Mouse (Mus musculus) forebrain, embryonic 14.5 days (tissue): Measurements from ENCODE around the gene Samd4. TPM values are rescaled to one million over a fixed set of nuclear protein-coding genes. Genes with fewer than 3 reads are reported as not detected.
"Not testable (repeated sequence)": the region's sequence is repeated elsewhere in the genome, so short reads cannot be mapped to it uniquely, and the experiment has no call there.

Experiments
- ATAC-seq: fragments of 200-750 bp; cut with Nextera tagmentation; 2 replicates; pipeline ENCODE4 v1.8.0; 2017; ENCODE audit warnings: mild to moderate bottlenecking, moderate library complexity
- DNase-seq: peaks from one replicate; pipeline ENCODE4 v3.0.0-alpha.2; 2015; ENCODE audit warnings: low spot score
- H3K27ac ChIP-seq: fragments of 300-500 bp; sonication (generic); 2 replicates; pipeline ENCODE4 v1.5.1; 2014; ENCODE audit warnings: low read depth, mild to moderate bottlenecking, control low read depth, low read length, moderate library complexity
- H3K27me3 ChIP-seq: fragments of 300-500 bp; sonication (generic); replicated peaks from 2 replicates; pipeline ENCODE4 v1.6.1; 2014; ENCODE audit warnings: low read length, control low read depth, mixed read lengths; ENCODE audit not compliant: control insufficient read depth, insufficient read depth
- H3K36me3 ChIP-seq: fragments of 300-500 bp; sonication (generic); 2 replicates; pipeline ENCODE4 v1.6.1; 2014; ENCODE audit warnings: low read length, control low read depth; ENCODE audit not compliant: control insufficient read depth, insufficient read depth
- H3K4me1 ChIP-seq: fragments of 300-500 bp; sonication (generic); 2 replicates; pipeline ENCODE4 v1.6.1; 2014; ENCODE audit warnings: antibody characterized with exemption, low read length, control low read depth; ENCODE audit not compliant: control insufficient read depth, insufficient read depth
- H3K4me2 ChIP-seq: fragments of 300-500 bp; sonication (generic); 2 replicates; pipeline ENCODE4 v1.6.1; 2014; ENCODE audit warnings: mild to moderate bottlenecking, control low read depth, low read length
- H3K4me3 ChIP-seq: fragments of 300-500 bp; sonication (generic); 2 replicates; pipeline ENCODE4 v1.5.1; 2014; ENCODE audit warnings: low read depth, low read length, control low read depth
- H3K9ac ChIP-seq: fragments of 300-500 bp; sonication (generic); 2 replicates; pipeline ENCODE4 v1.6.1; 2014; ENCODE audit warnings: mild to moderate bottlenecking, low read length, control low read depth, moderate library complexity
- H3K9me3 ChIP-seq: fragments of 300-500 bp; sonication (generic); replicated peaks from 2 replicates; pipeline ENCODE4 v1.6.1; 2016; ENCODE audit warnings: low read length, control low read depth, mixed read lengths; ENCODE audit not compliant: control insufficient read depth
- WGBS: fragments of 180-500 bp; shearing (Covaris S2); extraction: QIAGEN DNeasy Blood & Tissue Kit; methylation state at CpG from one replicate; pipeline ENCODE4 v1.1.7; 2014; 5-methylcytosine and 5-hydroxymethylcytosine counted together
- polyA plus RNA-seq: library from polyadenylated mRNA; unstranded; fragments of >200 nt; fragmentation: Nextera tagmentation; extraction: Ambion mirVana; gene quantifications from 2 replicates; pipeline ENCODE4 v1.2.1, GENCODE M21; 2014

Gene Samd4
- polyA plus RNA-seq, 1 experiment from 2014 or later: 3.6 TPM

- Histone ChIP-seq H3K36me3 (no peaks in the 10 kb centered on the region), H3K27me3 (no peaks in the 10 kb centered on the region), H3K4me3 (no peak overlapping the region), H3K9ac (no peak overlapping the region), H3K9me3 (no peaks in the 10 kb centered on the region), H3K4me2 (no peak overlapping the region), H3K4me1 (no peaks in the 10 kb centered on the region), H3K27ac (no peak overlapping the region)
- 36% methylated on average over 19 of the region's 19 CpGs for WGBS
- DNase-seq (no peak), ATAC-seq (no peak)
Observed at GRCm38 (mm10) chr14:47104246-47105173, 221.9 kb downstream of the Samd4 start.

DNA sequence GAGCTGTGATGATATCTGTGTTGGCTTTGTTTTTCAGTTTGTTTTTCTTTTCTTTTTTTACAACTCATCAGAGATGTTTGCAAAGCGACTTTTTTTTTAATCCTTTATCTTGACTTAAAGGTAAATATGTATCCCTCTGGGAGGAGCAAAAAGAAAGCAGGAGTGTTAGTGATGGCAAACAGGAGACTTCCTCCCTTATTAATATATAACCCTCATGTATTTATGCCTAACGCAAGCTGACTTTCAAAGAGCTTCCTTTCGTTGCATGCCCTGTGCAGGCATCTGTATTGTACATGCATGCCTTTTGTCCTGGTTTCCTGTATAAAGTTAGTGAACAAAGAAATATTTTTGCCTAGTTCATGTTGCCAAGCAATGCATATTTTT lies 222.5 kb downstream of the Samd4 start:
- DNase-seq (no peak), ATAC-seq (no peak)
- WGBS: 88% methylated on average over 3 of the region's 3 CpGs
- no peaks in the 10 kb centered on the region for H3K27me3 ChIP-seq
- H3K9me3 ChIP-seq: no peaks in the 10 kb centered on the region
- H3K4me3 ChIP-seq: no peak overlapping the region
- H3K36me3 ChIP-seq: no peaks in the 10 kb centered on the region
- H3K4me1 ChIP-seq: no peaks in the 10 kb centered on the region
- no peak overlapping the region for H3K9ac ChIP-seq
- H3K4me2 ChIP-seq: no peak overlapping the region
- no peak overlapping the region for H3K27ac ChIP-seq

- H3K9me3 ChIP-seq: no peaks in the 10 kb centered on the region
- no peak overlapping the region for H3K9ac ChIP-seq
- no peaks in the 10 kb centered on the region for H3K4me1 ChIP-seq
- DNase-seq (no peak), ATAC-seq (no peak)
- no peak overlapping the region for H3K27ac ChIP-seq
- H3K36me3 ChIP-seq: no peaks in the 10 kb centered on the region
- no peak overlapping the region for H3K4me3 ChIP-seq
- H3K4me2 ChIP-seq: no peak overlapping the region
- no peaks in the 10 kb centered on the region for H3K27me3 ChIP-seq
- WGBS: 94% methylated on average over 3 of the region's 3 CpGs
Observed at GRCm38 (mm10) chr14:47105755-47106154, 223.1 kb downstream of the Samd4 start.

GRCm38 (mm10) chr14:47107461-47107860 lies 224.8 kb downstream of the Samd4 start:
- Histone ChIP-seq H3K4me3 (no peak overlapping the region), H3K9me3 (no peaks in the 10 kb centered on the region), H3K27me3 (no peaks in the 10 kb centered on the region), H3K4me1 (no peaks in the 10 kb centered on the region), H3K9ac (no peak overlapping the region), H3K36me3 (no peaks in the 10 kb centered on the region), H3K27ac (no peak overlapping the region), H3K4me2 (no peak overlapping the region)
- DNase-seq (no peak), ATAC-seq (no peak)
- WGBS: 76% methylated on average over 3 of the region's 3 CpGs

DNA sequence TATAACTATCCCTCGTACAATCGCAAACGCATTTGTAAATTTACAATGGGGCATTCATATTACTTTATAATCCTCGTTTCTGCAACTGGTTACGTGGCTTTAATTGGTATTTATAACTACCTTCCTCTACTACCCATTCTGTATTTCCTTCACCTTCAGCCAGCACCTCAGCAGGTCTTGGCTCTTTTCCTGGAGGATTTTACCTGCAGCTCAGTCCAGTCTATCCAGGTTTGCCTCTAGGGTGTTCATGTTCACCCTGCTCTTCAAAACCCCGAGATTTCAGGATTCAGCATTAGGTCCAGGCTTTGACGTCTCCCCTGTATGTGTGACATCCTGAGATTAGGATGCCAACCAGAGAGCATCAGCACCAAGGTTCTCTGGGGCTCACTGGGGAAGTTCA lies 227.7 kb downstream of the Samd4 start:
- WGBS: 85% methylated on average over 4 of the region's 7 CpGs
- H3K4me3 ChIP-seq, ATAC-seq, H3K27me3 ChIP-seq, H3K4me1 ChIP-seq, DNase-seq, H3K9ac ChIP-seq, H3K4me2 ChIP-seq, H3K36me3 ChIP-seq, H3K27ac ChIP-seq, H3K9me3 ChIP-seq: not testable (repeated sequence)

DNA sequence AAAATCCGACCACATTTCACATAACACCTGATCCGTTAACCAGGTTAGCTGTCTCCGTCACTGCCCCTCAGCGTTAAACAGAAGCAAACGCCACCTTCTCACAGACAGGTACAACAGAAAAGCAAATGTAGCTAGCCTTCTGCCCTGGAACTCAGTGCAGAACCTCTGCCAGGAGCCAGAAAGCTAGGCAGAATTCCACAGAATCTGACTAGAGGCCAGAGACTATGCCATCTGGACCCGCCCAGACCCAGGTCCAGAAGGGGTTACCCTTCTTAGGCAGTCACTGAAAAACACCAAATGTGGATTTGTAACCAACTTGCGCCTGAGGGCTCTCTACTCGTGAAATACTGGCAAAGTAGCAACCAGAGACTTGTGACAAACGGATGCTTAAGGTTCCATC lies 228.7 kb downstream of the Samd4 start:
- Histone ChIP-seq H3K4me3 (no peak overlapping the region), H3K27ac (no peak overlapping the region), H3K27me3 (no peaks in the 10 kb centered on the region), H3K4me2 (no peak overlapping the region), H3K9me3 (no peaks in the 10 kb centered on the region), H3K36me3 (no peaks in the 10 kb centered on the region), H3K4me1 (no peaks in the 10 kb centered on the region), H3K9ac (no peak overlapping the region)
- ATAC-seq (no peak), DNase-seq (no peak)
- WGBS: 56% methylated on average over 9 of the region's 9 CpGs

DNA sequence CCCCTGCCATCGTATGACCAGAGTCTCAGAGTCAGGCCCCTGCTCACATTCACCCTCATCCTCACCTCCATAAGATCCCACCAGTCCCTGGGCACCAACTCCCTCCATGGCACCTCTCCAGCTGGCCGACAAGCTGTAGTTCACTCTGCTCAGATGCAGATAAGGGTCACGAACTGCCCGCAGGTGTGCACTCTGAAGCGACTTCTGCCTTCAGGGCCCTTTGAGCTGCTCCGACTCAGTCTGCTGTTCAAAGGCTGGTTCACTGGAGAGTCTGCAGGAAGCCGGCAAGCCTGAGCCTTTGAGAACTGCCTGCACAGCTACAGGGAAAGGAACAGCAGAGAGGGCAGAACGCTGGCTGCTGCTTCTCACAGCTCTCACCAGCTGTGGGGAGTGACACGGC lies 232.5 kb downstream of the Samd4 start:
- no peaks in the 10 kb centered on the region for H3K9me3 ChIP-seq
- H3K36me3 ChIP-seq: no peaks in the 10 kb centered on the region
- H3K4me2 ChIP-seq: no peak overlapping the region
- H3K9ac ChIP-seq: no peak overlapping the region
- H3K27me3 ChIP-seq: no peaks in the 10 kb centered on the region
- H3K27ac ChIP-seq: no peak overlapping the region
- WGBS: 70% methylated on average over 9 of the region's 9 CpGs
- H3K4me3 ChIP-seq: no peak overlapping the region
- no peak for ATAC-seq
- no peak for DNase-seq
- H3K4me1 ChIP-seq: no peaks in the 10 kb centered on the region

DNA sequence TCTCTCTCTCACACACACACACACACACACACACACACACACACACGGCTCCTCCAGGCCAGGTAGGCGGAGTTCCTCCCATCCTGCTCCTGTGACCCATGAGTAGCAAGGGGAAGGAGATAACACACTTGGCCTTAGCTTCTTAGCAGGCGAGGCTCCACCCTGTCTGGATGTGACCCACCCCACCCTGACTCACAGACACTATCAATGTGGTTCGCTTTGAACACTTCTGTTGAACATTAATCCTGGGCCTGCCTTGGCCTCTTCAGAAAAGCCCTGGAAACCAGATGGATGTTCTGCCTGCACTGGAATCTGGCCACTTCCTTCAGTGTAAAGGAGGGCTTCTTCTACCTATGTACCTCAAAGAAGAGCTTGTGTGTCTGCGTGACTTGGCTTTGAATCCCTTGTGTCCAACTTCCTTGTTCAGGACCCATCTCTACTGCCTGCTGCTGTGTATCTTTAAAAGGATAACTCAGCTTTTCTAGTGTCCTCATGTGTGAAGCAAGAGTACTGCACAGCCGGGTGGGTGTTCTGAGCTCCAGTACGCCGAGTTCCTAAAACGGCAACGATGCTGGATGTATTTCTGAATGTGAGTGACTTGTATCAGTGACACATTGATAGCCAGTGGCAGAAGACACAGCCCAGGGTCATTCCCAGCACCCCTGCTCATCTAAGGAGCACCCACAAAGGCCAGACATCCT lies 233.6 kb downstream of the Samd4 start:
- Histone ChIP-seq H3K9ac (no peak overlapping the region), H3K4me3 (no peak overlapping the region), H3K36me3 (no peaks in the 10 kb centered on the region), H3K4me1 (no peaks in the 10 kb centered on the region), H3K27me3 (no peaks in the 10 kb centered on the region), H3K27ac (no peak overlapping the region), H3K4me2 (no peak overlapping the region), H3K9me3 (no peaks in the 10 kb centered on the region)
- DNase-seq (no peak), ATAC-seq (no peak)
- 86% methylated on average over 10 of the region's 10 CpGs for WGBS

DNA sequence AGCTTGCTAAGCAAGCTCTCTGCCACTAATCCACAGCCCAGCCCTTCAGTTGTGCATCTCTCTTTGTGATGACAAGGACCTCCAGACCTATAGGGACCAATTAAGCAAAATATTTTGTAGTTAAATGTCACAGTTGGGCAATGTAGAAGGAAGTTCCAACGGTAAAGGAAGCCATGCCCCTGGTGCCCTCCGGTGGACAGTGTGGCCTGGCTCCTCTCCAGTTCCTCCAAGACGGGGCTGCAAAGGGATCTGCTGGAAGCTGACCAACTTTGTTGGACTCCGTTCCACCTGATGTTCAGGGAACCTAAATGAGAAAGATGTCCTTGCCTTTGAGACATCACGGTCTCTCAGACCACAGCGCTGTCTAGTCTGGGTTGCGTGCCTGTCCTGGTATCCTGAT lies 234.9 kb downstream of the Samd4 start:
- Histone ChIP-seq H3K9ac (no peak overlapping the region), H3K36me3 (no peaks in the 10 kb centered on the region), H3K4me1 (no peaks in the 10 kb centered on the region), H3K9me3 (no peaks in the 10 kb centered on the region), H3K27me3 (no peaks in the 10 kb centered on the region), H3K4me2 (no peak overlapping the region), H3K4me3 (no peak overlapping the region), H3K27ac (no peak overlapping the region)
- 75% methylated on average over 7 of the region's 7 CpGs for WGBS
- ATAC-seq: no peak
- DNase-seq: no peak
